Comparison of ENCODE assay signal across 10 mouse cellular contexts in genomic region chr5:123285174-123285573, GRCm38 (mm10). TPM values are rescaled to one million over a fixed set of nuclear protein-coding genes. Genes with fewer than 3 reads are reported as not detected.
A peak's percentile ranks its signal among the peaks of the same experiment; 100 is the strongest.
DNase-seq lines count a peak whose midpoint lies in the region; ATAC-seq and TF ChIP-seq lines count a peak whose summit lies in the region.
"Had no signal": no experiment of that assay in that cellular context is flagged by ENCODE, and none has a peak within 500 bp of the region (broad histone marks: within the 10 kb centered on the region; RNA-seq: fewer than 3 reads in every experiment).

No protein-coding gene starts in this region.

- WGBS in hindbrain, postnatal 0 days: 44% methylated on average over 8 of the region's 8 CpGs
- 43% methylated on average over 8 of the region's 8 CpGs for WGBS in hindbrain, embryonic 12.5 days
- WGBS in small intestine, adult 2 months: 43% methylated on average over 8 of the region's 8 CpGs

- no peaks in the 10 kb centered on the region for H3K4me1 ChIP-seq in hindbrain, postnatal 0 days (ENCODE audit: insufficient read depth, low read length)
- H3K4me1 ChIP-seq in hindbrain, embryonic 12.5 days: no peaks in the 10 kb centered on the region
- H3K4me1 ChIP-seq in embryonic fibroblast, embryonic 13.5 days (ENCODE audit: control insufficient read depth, insufficient read depth, low read length): no peaks in the 10 kb centered on the region
- H3K4me1 ChIP-seq in small intestine, adult 2 months (ENCODE audit: control insufficient read depth, insufficient read depth, insufficient read length, low read length): no peaks in the 10 kb centered on the region
- H3K4me1 ChIP-seq: limb, embryonic 15.5 days had no signal

- no peaks in the 10 kb centered on the region for H3K36me3 ChIP-seq in hindbrain, postnatal 0 days (ENCODE audit: insufficient read depth, low read length)
- no peaks in the 10 kb centered on the region for H3K36me3 ChIP-seq in hindbrain, embryonic 12.5 days
- no peaks in the 10 kb centered on the region for H3K36me3 ChIP-seq in small intestine, adult 2 months (ENCODE audit: control insufficient read depth, insufficient read depth, low read length)
- H3K36me3 ChIP-seq: limb, embryonic 15.5 days had no signal

- TF ChIP-seq CTCF in hindbrain, postnatal 0 days (IDR thresholded peaks at IDR 0.05; ENCODE audit: low read depth): peak; percentile 79
- TF ChIP-seq CTCF in embryonic fibroblast, embryonic 13.5 days (IDR thresholded peaks at IDR 0.05; ENCODE audit: borderline replicate concordance, insufficient read depth, low read length): peak; percentile 22; the same call in 1 of the 2 replicates
- peak; percentile 40; the same call in 1 of the 2 replicates for TF ChIP-seq CTCF in small intestine, adult 2 months (IDR thresholded peaks at IDR 0.05; ENCODE audit: extremely low read depth, insufficient read length, insufficient replicate concordance, low read depth, low read length)

- no peaks in the 10 kb centered on the region for H3K27me3 ChIP-seq in hindbrain, postnatal 0 days (ENCODE audit: insufficient read depth, low read length)
- H3K27me3 ChIP-seq in hindbrain, embryonic 12.5 days: no peaks in the 10 kb centered on the region
- H3K27me3 ChIP-seq in small intestine, adult 2 months (ENCODE audit: control insufficient read depth, insufficient read depth, low read length): no peaks in the 10 kb centered on the region
- H3K27me3 ChIP-seq: limb, embryonic 15.5 days had no signal

- DNase-seq in adrenal gland, postnatal 10 days: peak; percentile 39
- no peak for DNase-seq in adrenal gland, adult 8-10 months
- peak; percentile 75 for DNase-seq in hindbrain, postnatal 0 days (ENCODE audit: low spot score)
- DNase-seq in 416B (ENCODE audit: low read depth): peak; percentile 36
- DNase-seq in layer of hippocampus, postnatal 25 days (ENCODE audit: extremely low spot score in 1 of 2, low spot score in 1 of 2): peak; percentile 38 to 68

- TF ChIP-seq POLR2A in embryonic fibroblast, embryonic 13.5 days (IDR thresholded peaks at IDR 0.05; ENCODE audit: low read depth, low read length): no peak
- TF ChIP-seq POLR2A in small intestine, adult 2 months (IDR thresholded peaks at IDR 0.05; ENCODE audit: low read depth, low read length): no peak

- H3K27ac ChIP-seq in hindbrain, postnatal 0 days: no peak overlapping the region
- H3K27ac ChIP-seq in hindbrain, embryonic 12.5 days: no peak overlapping the region
- no peak overlapping the region for H3K27ac ChIP-seq in embryonic fibroblast, embryonic 13.5 days (ENCODE audit: insufficient read depth, low read length)
- no peak overlapping the region for H3K27ac ChIP-seq in small intestine, adult 2 months (ENCODE audit: insufficient read depth, low read depth, low read length)
- H3K27ac ChIP-seq: limb, embryonic 15.5 days had no signal

- no peak overlapping the region for H3K4me3 ChIP-seq in hindbrain, postnatal 0 days (ENCODE audit: low read length)
- H3K4me3 ChIP-seq in hindbrain, embryonic 12.5 days: no peak overlapping the region
- no peak overlapping the region for H3K4me3 ChIP-seq in embryonic fibroblast, embryonic 13.5 days (ENCODE audit: insufficient read depth, low read length)
- H3K4me3 ChIP-seq in small intestine, adult 2 months (ENCODE audit: low read depth, low read length): no peak overlapping the region
- H3K4me3 ChIP-seq: erythroblast, embryonic 14.5 days; limb, embryonic 15.5 days had no signal

- no peaks in the 10 kb centered on the region for H3K9me3 ChIP-seq in hindbrain, postnatal 0 days (ENCODE audit: low read length)
- H3K9me3 ChIP-seq in hindbrain, embryonic 12.5 days (replicated peaks): no peaks in the 10 kb centered on the region; the same call in 1 of the 2 replicates
- H3K9me3 ChIP-seq: limb, embryonic 15.5 days had no signal

- H3K9ac ChIP-seq in hindbrain, postnatal 0 days (replicated peaks; ENCODE audit: low read length): no peak overlapping the region
- no peak overlapping the region for H3K9ac ChIP-seq in hindbrain, embryonic 12.5 days
- H3K9ac ChIP-seq: limb, embryonic 15.5 days had no signal

- H3K4me2 ChIP-seq in hindbrain, postnatal 0 days (ENCODE audit: low read depth, low read length): no peak overlapping the region
- no peak overlapping the region for H3K4me2 ChIP-seq in hindbrain, embryonic 12.5 days (replicated peaks)
- H3K4me2 ChIP-seq: limb, embryonic 15.5 days had no signal

- peak; percentile 72; the same call in 1 of the 2 replicates for ATAC-seq in hindbrain, postnatal 0 days
- ATAC-seq in hindbrain, embryonic 12.5 days (ENCODE audit: low FRiP score): no peak

RNA-seq across cellular contexts. Expression of gene Wdr66, which starts 33.3 kb away (rescaled TPM):
- under 1 TPM; 0.39 to 0.73 TPM for total RNA-seq in adrenal gland, postnatal 10 days (2021)
- total RNA-seq in adrenal gland, adult 8-10 months (2022): 1 to 10 TPM in 3 of 4 experiments, under 1 TPM in 1; 0.59 to 1.8 (median 1.3) TPM
- 2.4 and 2.8 TPM in 2 replicates for total RNA-seq in hindbrain, postnatal 0 days (2014; rRNA removed)
- 0.69 and 1.4 TPM in 2 replicates for polyA plus RNA-seq in hindbrain, postnatal 0 days (2015; fragmentation: Nextera tagmentation; extraction: Ambion mirVana)
- 3.7 and 6.0 TPM in 2 replicates for polyA plus RNA-seq in hindbrain, embryonic 12.5 days (2016; fragmentation: Nextera tagmentation; extraction: Ambion mirVana)
- polyA plus RNA-seq in embryonic fibroblast, embryonic 13.5 days (2011; ENCODE audit: insufficient read length, low read depth, missing spikeins): 0.15 and 0.77 TPM in 2 replicates
- total RNA-seq in layer of hippocampus, postnatal 25 days (2021): 1 to 10 TPM; 2.8 to 3.2 TPM
- 0.25 and 0.27 TPM in 2 replicates for polyA plus RNA-seq in small intestine, adult 2 months (2012; rRNA removed)

RNA-seq across cellular contexts. Expression of gene Bcl7a, which starts 58.5 kb away (rescaled TPM):
- 10 to 100 TPM; 14.1 to 20.6 TPM for total RNA-seq in adrenal gland, postnatal 10 days (2021)
- 10 to 100 TPM in 3 of 4 experiments, 1 to 10 TPM in 1; 9.7 to 15.1 (median 13.2) TPM for total RNA-seq in adrenal gland, adult 8-10 months (2022)
- total RNA-seq in hindbrain, postnatal 0 days (2014; rRNA removed): 42.4 and 42.6 TPM in 2 replicates
- 25.1 and 25.6 TPM in 2 replicates for polyA plus RNA-seq in hindbrain, postnatal 0 days (2015; fragmentation: Nextera tagmentation; extraction: Ambion mirVana)
- 56.6 and 59.9 TPM in 2 replicates for polyA plus RNA-seq in hindbrain, embryonic 12.5 days (2016; fragmentation: Nextera tagmentation; extraction: Ambion mirVana)
- polyA plus RNA-seq in embryonic fibroblast, embryonic 13.5 days (2011; ENCODE audit: insufficient read length, low read depth, missing spikeins): 9.9 and 11.2 TPM in 2 replicates
- 10 to 100 TPM; 68.7 to 70.3 TPM for total RNA-seq in layer of hippocampus, postnatal 25 days (2021)
- 2.1 and 2.8 TPM in 2 replicates for polyA plus RNA-seq in small intestine, adult 2 months (2012; rRNA removed)

Comparison
In these comparisons a context has a peak if more than half of its experiments do, and no peak if none do; other contexts are left out.
1. CTCF ChIP-seq: peak in every context shown above with its lines; median percentile 79 in hindbrain, postnatal 0 days; 40 in small intestine, adult 2 months; 22 in embryonic fibroblast, embryonic 13.5 days.